Mouse (Mus musculus): ENCODE measurements around the gene Prune2.

GRCm38 (mm10) chr19:17168186-17168585, 212.3 kb downstream of the Prune2 start:
- TF ChIP-seq CTCF (IDR thresholded peaks at IDR 0.05; ENCODE audit: borderline replicate concordance, insufficient read depth, low read depth, low read length) (no peak), POLR2A (IDR thresholded peaks at IDR 0.05; ENCODE audit: borderline replicate concordance, insufficient read depth, low read length) (no peak)
